12 mouse cellular contexts compared by ENCODE assay signal in the genomic region with DNA sequence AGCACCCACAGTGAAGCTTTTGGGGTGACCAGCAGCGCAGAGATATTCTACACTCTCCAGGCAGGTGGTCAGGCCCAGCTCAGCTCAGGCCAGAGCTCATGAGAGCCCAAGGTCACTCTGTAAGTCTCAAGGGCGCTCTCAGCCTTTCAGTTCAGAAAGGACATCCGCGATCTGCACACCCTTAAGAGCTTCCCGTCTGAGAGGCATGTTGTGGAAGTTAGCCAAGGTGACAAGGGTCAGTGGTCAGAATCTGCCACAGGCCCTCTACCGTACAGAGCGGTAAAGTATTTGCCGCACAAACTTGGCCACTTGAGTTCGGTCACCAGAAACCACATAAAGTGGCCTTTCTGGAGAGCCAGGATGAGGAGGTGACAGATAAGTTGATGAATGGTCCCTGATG. TPM values are rescaled to one million over a fixed set of nuclear protein-coding genes. Genes with fewer than 3 reads are reported as not detected.
DNase-seq lines count a peak whose midpoint lies in the region; ATAC-seq and TF ChIP-seq lines count a peak whose summit lies in the region.
"Had no signal": no experiment of that assay in that cellular context is flagged by ENCODE, and none has a peak within 500 bp of the region (broad histone marks: within the 10 kb centered on the region; RNA-seq: fewer than 3 reads in every experiment).

No protein-coding gene starts in this region.

- ATAC-seq in heart, embryonic 14.5 days (ENCODE audit: insufficient number of reproducible peaks, insufficient read depth, low FRiP score, low read depth), result peak; percentile 41; the same call in 1 of the 2 replicates
- ATAC-seq in intestine, embryonic 15.5 days, result no peak

- 16% methylated on average over 9 of the region's 9 CpGs for WGBS in heart, embryonic 14.5 days
- WGBS in limb, embryonic 10.5 days, result 51% methylated on average over 9 of the region's 9 CpGs
- 70% methylated on average over 9 of the region's 9 CpGs for WGBS in intestine, embryonic 15.5 days

- TF ChIP-seq CTCF in embryonic fibroblast, embryonic 13.5 days (IDR thresholded peaks at IDR 0.05; ENCODE audit: borderline replicate concordance, insufficient read depth, low read length), result no peak

- H3K27me3 ChIP-seq in heart, embryonic 14.5 days (ENCODE audit: control insufficient read depth, insufficient read depth, low read length), result no peaks in the 10 kb centered on the region
- no peaks in the 10 kb centered on the region for H3K27me3 ChIP-seq in limb, embryonic 10.5 days (ENCODE audit: low read depth, poor library complexity, severe bottlenecking)
- H3K27me3 ChIP-seq in intestine, embryonic 15.5 days (replicated peaks), result peaks cover 19% of the 10 kb centered on the region

- H3K27ac ChIP-seq in heart, embryonic 14.5 days (replicated peaks in 1 of 2; ENCODE audit: control insufficient read depth in 1 of 2, insufficient read depth in 1 of 2, low read depth in 2 of 2, low read length in 2 of 2), result peak overlapping the region; percentile 76 to 81
- peak overlapping the region; percentile 93 for H3K27ac ChIP-seq in embryonic fibroblast, embryonic 13.5 days (ENCODE audit: insufficient read depth, low read length)
- H3K27ac ChIP-seq in limb, embryonic 10.5 days, result peak overlapping the region; percentile 93
- H3K27ac ChIP-seq in intestine, embryonic 15.5 days, result no peak overlapping the region
- H3K27ac ChIP-seq: liver, embryonic 14.5 days had no signal

- H3K36me3 ChIP-seq in heart, embryonic 14.5 days (ENCODE audit: control insufficient read depth, insufficient read depth, low read length), result no peaks in the 10 kb centered on the region
- peaks cover 32% of the 10 kb centered on the region for H3K36me3 ChIP-seq in limb, embryonic 10.5 days
- H3K36me3 ChIP-seq in intestine, embryonic 15.5 days, result no peaks in the 10 kb centered on the region

- intact Hi-C loops in heart, postnatal 25 days (cut with DNase I), result no loop called here

- peak overlapping the region; percentile 24; the same call in 1 of the 2 replicates for H3K4me2 ChIP-seq in heart, embryonic 14.5 days (ENCODE audit: low read length)
- H3K4me2 ChIP-seq in intestine, embryonic 15.5 days (replicated peaks), result no peak overlapping the region

- no peak for DNase-seq in heart, postnatal 25 days (ENCODE audit: low spot score)
- peak; percentile 27 for DNase-seq in adrenal gland, postnatal 10 days
- DNase-seq in limb, embryonic 10.5 days (ENCODE audit: low spot score), result no peak
- DNase-seq in MN1 (ENCODE audit: low spot score), result no peak
- DNase-seq in cerebellum, adult 9-10 months, result no peak
- DNase-seq: cerebellum, adult 8-10 months; lung, postnatal 4 days had no signal

- no peak overlapping the region for H3K4me3 ChIP-seq in heart, embryonic 14.5 days (ENCODE audit: control insufficient read depth in 1 of 2, insufficient read depth in 1 of 2, low read depth in 1 of 2, low read length in 2 of 2)
- H3K4me3 ChIP-seq in embryonic fibroblast, embryonic 13.5 days (ENCODE audit: insufficient read depth, low read length), result no peak overlapping the region
- H3K4me3 ChIP-seq in limb, embryonic 10.5 days, result no peak overlapping the region
- H3K4me3 ChIP-seq in intestine, embryonic 15.5 days (replicated peaks), result no peak overlapping the region

- peaks cover 29 to 46% of the 10 kb centered on the region in 2 experiments for H3K4me1 ChIP-seq in heart, embryonic 14.5 days (ENCODE audit: control insufficient read depth in 2 of 2, insufficient read depth in 2 of 2, low read length in 2 of 2)
- H3K4me1 ChIP-seq in embryonic fibroblast, embryonic 13.5 days (ENCODE audit: control insufficient read depth, insufficient read depth, low read length), result peaks cover 13% of the 10 kb centered on the region
- H3K4me1 ChIP-seq in limb, embryonic 10.5 days, result peaks cover 76% of the 10 kb centered on the region
- peaks cover 11% of the 10 kb centered on the region; the same call in 1 of the 2 replicates for H3K4me1 ChIP-seq in intestine, embryonic 15.5 days (replicated peaks)

- TF ChIP-seq POLR2A in embryonic fibroblast, embryonic 13.5 days (IDR thresholded peaks at IDR 0.05; ENCODE audit: low read depth, low read length), result no peak

- H3K9ac ChIP-seq in heart, embryonic 14.5 days (ENCODE audit: low read length), result peak overlapping the region; percentile 2; the same call in 1 of the 2 replicates
- H3K9ac ChIP-seq in intestine, embryonic 15.5 days, result no peak overlapping the region
- H3K9ac ChIP-seq: liver, embryonic 14.5 days had no signal

- H3K9me3 ChIP-seq in heart, embryonic 14.5 days (ENCODE audit: control insufficient read depth, low read length), result no peaks in the 10 kb centered on the region
- no peaks in the 10 kb centered on the region for H3K9me3 ChIP-seq in limb, embryonic 10.5 days (replicated peaks)
- H3K9me3 ChIP-seq in intestine, embryonic 15.5 days, result no peaks in the 10 kb centered on the region

RNA-seq across cellular contexts. Expression of gene Prrx2, which starts 28.8 kb away (rescaled TPM):
- 33.2 and 47.0 TPM in 2 replicates for polyA plus RNA-seq in heart, embryonic 14.5 days (2014; fragmentation: Nextera tagmentation; extraction: Ambion mirVana)
- total RNA-seq in heart, postnatal 25 days (2021), result 1 to 10 TPM in 1 of 2 experiments, under 1 TPM in 1; 0.61 to 1.9 TPM
- total RNA-seq in adrenal gland, postnatal 10 days (2021), result 1 to 10 TPM; 2.3 to 4.0 TPM
- 130 and 154 TPM in 2 replicates for polyA plus RNA-seq in embryonic fibroblast, embryonic 13.5 days (2011; ENCODE audit: insufficient read length, low read depth, missing spikeins)
- 111 and 140 TPM in 2 replicates for polyA plus RNA-seq in limb, embryonic 10.5 days (2016; fragmentation: Nextera tagmentation; extraction: Ambion mirVana)
- 2.5 and 4.3 TPM in 2 replicates for polyA plus RNA-seq in intestine, embryonic 15.5 days (2015; fragmentation: Nextera tagmentation; extraction: Ambion mirVana)
- total RNA-seq: granulocyte monocyte progenitor cell, adult 5-6 weeks had no signal

RNA-seq across cellular contexts. Expression of gene Asb6, which starts 33.4 kb away (rescaled TPM):
- 16.7 and 17.8 TPM in 2 replicates for polyA plus RNA-seq in heart, embryonic 14.5 days (2014; fragmentation: Nextera tagmentation; extraction: Ambion mirVana)
- total RNA-seq in heart, postnatal 25 days (2021), result 1 to 10 TPM; 9.3 to 9.5 TPM
- total RNA-seq in adrenal gland, postnatal 10 days (2021), result 10 to 100 TPM; 17.2 to 19.6 TPM
- polyA plus RNA-seq in embryonic fibroblast, embryonic 13.5 days (2011; ENCODE audit: insufficient read length, low read depth, missing spikeins), result 20.2 and 26.0 TPM in 2 replicates
- 59.4 and 61.3 TPM in 2 replicates for polyA plus RNA-seq in limb, embryonic 10.5 days (2016; fragmentation: Nextera tagmentation; extraction: Ambion mirVana)
- polyA plus RNA-seq in intestine, embryonic 15.5 days (2015; fragmentation: Nextera tagmentation; extraction: Ambion mirVana), result 22.4 and 23.3 TPM in 2 replicates

RNA-seq across cellular contexts. Expression of gene Ntmt1, which starts 55.9 kb away (rescaled TPM):
- polyA plus RNA-seq in heart, embryonic 14.5 days (2014; fragmentation: Nextera tagmentation; extraction: Ambion mirVana), result 84.2 and 84.9 TPM in 2 replicates
- total RNA-seq in heart, postnatal 25 days (2021), result 10 to 100 TPM; 30.6 to 31.1 TPM
- 10 to 100 TPM; 33.4 to 34.9 TPM for total RNA-seq in adrenal gland, postnatal 10 days (2021)
- polyA plus RNA-seq in embryonic fibroblast, embryonic 13.5 days (2011; ENCODE audit: insufficient read length, low read depth, missing spikeins), result 25.6 and 30.3 TPM in 2 replicates
- polyA plus RNA-seq in limb, embryonic 10.5 days (2016; fragmentation: Nextera tagmentation; extraction: Ambion mirVana), result 138 and 141 TPM in 2 replicates
- 84.5 and 85.4 TPM in 2 replicates for polyA plus RNA-seq in intestine, embryonic 15.5 days (2015; fragmentation: Nextera tagmentation; extraction: Ambion mirVana)
